Mouse (Mus musculus): ENCODE measurements around the gene Spon1. TPM values are rescaled to one million over a fixed set of nuclear protein-coding genes. Genes with fewer than 3 reads are reported as not detected.

Gene Spon1
- polyA plus RNA-seq, 2 experiments, result 9.0 to 13.8 TPM

DNA sequence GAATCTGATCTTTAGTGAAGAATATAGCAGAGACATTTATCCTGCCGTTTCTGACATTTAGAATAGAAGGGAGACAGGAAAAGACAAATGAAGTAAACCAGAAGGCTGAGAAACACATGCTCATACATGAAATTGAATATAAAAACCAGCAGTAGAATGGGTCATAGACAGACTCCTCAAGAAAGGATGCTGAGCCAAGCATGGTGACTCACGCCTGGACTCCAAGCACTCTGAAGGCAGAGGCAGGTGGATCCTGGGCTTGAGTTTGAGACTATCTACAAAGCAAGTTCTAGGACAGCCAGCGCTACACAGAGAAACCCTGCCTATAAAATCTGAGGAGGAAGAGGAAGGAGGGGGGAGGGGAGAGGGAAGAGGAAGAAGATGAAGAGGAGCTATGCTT, 324.4 kb downstream of the Spon1 start:
- Histone ChIP-seq H3K4me3 (replicated peaks; ENCODE audit: low read length) (no peak overlapping the region), H3K27me3 (ENCODE audit: control insufficient read depth, insufficient read depth, low read length) (no peaks in the 10 kb centered on the region)
- ATAC-seq (ENCODE audit: low FRiP score, low read depth), result no peak

DNA sequence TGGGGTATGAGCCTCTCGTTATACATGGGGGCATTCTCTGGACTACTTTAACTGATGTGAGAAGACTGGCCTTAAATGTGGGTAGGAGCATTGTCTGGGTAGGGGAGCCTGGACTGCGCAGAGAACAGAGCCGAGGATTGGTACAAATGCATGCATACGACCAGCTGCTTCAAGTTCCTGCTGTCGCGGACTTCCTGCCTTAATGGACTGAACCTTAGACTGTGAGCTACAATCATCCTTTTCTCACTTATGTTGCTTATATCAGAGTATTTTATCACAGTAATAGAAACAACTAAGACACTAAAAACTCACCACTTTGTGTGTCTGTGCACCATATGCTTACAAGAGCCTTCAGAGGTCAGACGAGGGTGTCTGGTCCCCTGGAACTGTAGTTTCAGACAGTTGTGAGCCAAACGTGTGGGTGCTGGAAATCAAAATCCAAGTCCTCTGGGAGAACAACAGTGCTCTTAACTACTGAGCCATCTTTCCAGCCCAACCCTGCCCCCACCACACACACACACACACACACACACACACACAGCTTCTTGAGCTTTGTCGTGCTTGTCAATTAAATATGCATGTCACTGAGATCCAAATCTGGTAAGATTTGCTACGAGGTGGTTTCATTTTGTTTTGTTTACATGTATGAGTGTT, 325.2 kb downstream of the Spon1 start:
- DNase-seq (ENCODE audit: low spot score) (no peak), ATAC-seq (ENCODE audit: low FRiP score, low read depth) (no peak)
- H3K4me2 ChIP-seq (replicated peaks; ENCODE audit: low read depth, low read length, severe bottlenecking), result no peak overlapping the region
- H3K9me3 ChIP-seq (ENCODE audit: control insufficient read depth, low read length), result no peaks in the 10 kb centered on the region
- H3K9ac ChIP-seq (ENCODE audit: low read depth, low read length, severe bottlenecking), result no peak overlapping the region
- H3K27me3 ChIP-seq (ENCODE audit: control insufficient read depth, insufficient read depth, low read length), result no peaks in the 10 kb centered on the region
- H3K27ac ChIP-seq (replicated peaks; ENCODE audit: low read depth, low read length), result no peak overlapping the region
- no peak overlapping the region for H3K4me3 ChIP-seq (replicated peaks; ENCODE audit: low read length)
- no peak for TF ChIP-seq POLR2A (IDR thresholded peaks at IDR 0.05; ENCODE audit: borderline replicate concordance, extremely low read depth, insufficient read depth, insufficient read length)
- WGBS, result 56% methylated on average over 10 of the region's 10 CpGs
- peaks cover 7% of the 10 kb centered on the region; the same call in 1 of the 2 replicates for H3K4me1 ChIP-seq (ENCODE audit: control insufficient read depth, insufficient read depth, low read length)
- H3K36me3 ChIP-seq (ENCODE audit: control insufficient read depth, insufficient read depth, low read length), result no peaks in the 10 kb centered on the region

More for the DNA sequence above, 324.4 kb downstream of the Spon1 start:
- no peak for TF ChIP-seq POLR2A (IDR thresholded peaks at IDR 0.05; ENCODE audit: borderline replicate concordance, extremely low read depth, insufficient read depth, insufficient read length)
- Histone ChIP-seq H3K9me3 (ENCODE audit: control insufficient read depth, low read length) (no peaks in the 10 kb centered on the region), H3K4me2 (replicated peaks; ENCODE audit: low read depth, low read length, severe bottlenecking) (no peak overlapping the region), H3K27ac (replicated peaks; ENCODE audit: low read depth, low read length) (no peak overlapping the region), H3K9ac (ENCODE audit: low read depth, low read length, severe bottlenecking) (no peak overlapping the region), H3K36me3 (ENCODE audit: control insufficient read depth, insufficient read depth, low read length) (no peaks in the 10 kb centered on the region), H3K4me1 (ENCODE audit: control insufficient read depth, insufficient read depth, low read length) (peaks cover 7% of the 10 kb centered on the region; the same call in 1 of the 2 replicates)
- 75% methylated on average over 3 of the region's 3 CpGs for WGBS
- DNase-seq (ENCODE audit: low spot score), result no peak

Measured in limb, embryonic 14.5 days (tissue).